Mouse (Mus musculus): Measurements from ENCODE around the gene Smarcd2. TPM values are rescaled to one million over a fixed set of nuclear protein-coding genes. Genes with fewer than 3 reads are reported as not detected.

The Smarcd2 gene
- total RNA-seq, 2 experiments from 2014 or later = 36.6 to 38.1 TPM

- no peak for DNase-seq (ENCODE audit: low spot score in 2 of 2)
These were observed 9.7 kb upstream of the Smarcd2 start for GRCm38 (mm10) chr11:106282452-106282851.

- DNase-seq (ENCODE audit: low spot score in 2 of 2) = peak; percentile 87 to 90
These were observed 3.7 kb upstream of the Smarcd2 start, which contains the start of gene Tcam1 for GRCm38 (mm10) chr11:106276454-106276853. Gene Tcam1 (plus strand): TSS chr11:106276672.

GRCm38 (mm10) chr11:106274971-106275411, 2.2 kb upstream of the Smarcd2 start:
- DNase-seq (ENCODE audit: low spot score in 2 of 2) = peak in 1 of 2 experiments; percentile 71

- no peak for DNase-seq (ENCODE audit: low spot score in 2 of 2)
These were observed 1.6 kb upstream of the Smarcd2 start for GRCm38 (mm10) chr11:106274374-106274773.

GRCm38 (mm10) chr11:106273811-106274210, 1.0 kb upstream of the Smarcd2 start:
- DNase-seq (ENCODE audit: low spot score in 2 of 2) = no peak

GRCm38 (mm10) chr11:106273311-106273684, 526 bp upstream of the Smarcd2 start:
- peak in 1 of 2 experiments; percentile 46 for DNase-seq (ENCODE audit: low spot score in 2 of 2)

GRCm38 (mm10) chr11:106271794-106272643, 753 bp downstream of the Smarcd2 start:
- no peak for DNase-seq (ENCODE audit: low spot score in 2 of 2)

- DNase-seq (ENCODE audit: low spot score in 2 of 2) = no peak
These were observed 1.5 kb downstream of the Smarcd2 start for GRCm38 (mm10) chr11:106271131-106271793.

- DNase-seq (ENCODE audit: low spot score in 2 of 2) = no peak
These were observed 3.7 kb downstream of the Smarcd2 start for GRCm38 (mm10) chr11:106269060-106269431.

GRCm38 (mm10) chr11:106268326-106269059, 4.3 kb downstream of the Smarcd2 start:
- DNase-seq (ENCODE audit: low spot score in 2 of 2) = peak; percentile 57 to 75

- DNase-seq (ENCODE audit: low spot score in 2 of 2) = no peak
These were observed 4.9 kb downstream of the Smarcd2 start for GRCm38 (mm10) chr11:106267871-106268270.

GRCm38 (mm10) chr11:106267311-106267852, 5.4 kb downstream of the Smarcd2 start:
- DNase-seq (ENCODE audit: low spot score in 2 of 2) = no peak

- DNase-seq (ENCODE audit: low spot score in 2 of 2) = no peak
These were observed 6.3 kb downstream of the Smarcd2 start for GRCm38 (mm10) chr11:106266431-106266830.

- DNase-seq (ENCODE audit: low spot score in 2 of 2) = no peak
These were observed 7.2 kb downstream of the Smarcd2 start for GRCm38 (mm10) chr11:106265570-106265969.

GRCm38 (mm10) chr11:106264988-106265387, 7.8 kb downstream of the Smarcd2 start:
- DNase-seq (ENCODE audit: low spot score in 2 of 2) = no peak

- no peak for DNase-seq (ENCODE audit: low spot score in 2 of 2)
These were observed 8.8 kb downstream of the Smarcd2 start for GRCm38 (mm10) chr11:106263963-106264362.

- no peak for DNase-seq (ENCODE audit: low spot score in 2 of 2)
These were observed 11.8 kb downstream of the Smarcd2 start for GRCm38 (mm10) chr11:106260826-106261450.

GRCm38 (mm10) chr11:106256775-106257174, 16.0 kb downstream of the Smarcd2 start:
- DNase-seq (ENCODE audit: low spot score in 2 of 2) = no peak

- peak; percentile 97 to 100 for DNase-seq (ENCODE audit: low spot score in 2 of 2)
These were observed 16.9 kb downstream of the Smarcd2 start, which contains the start of the genes Ftsj3 and Psmc5 for GRCm38 (mm10) chr11:106255685-106256451. Gene Ftsj3 (minus strand): TSS chr11:106256079. Gene Psmc5 (plus strand): TSS chr11:106256154.

GRCm38 (mm10) chr11:106255174-106255573, 17.6 kb downstream of the Smarcd2 start:
- DNase-seq (ENCODE audit: low spot score in 2 of 2) = no peak
